Mouse (Mus musculus) heart, embryonic 11.5 days (tissue): ENCODE measurements at regions not wholly inside any gene's neighbourhood (a gene's known extent, or its start where the extent isn't known, plus 50 kb on each side); places are given as distances from the start of the nearest gene placed in this dataset.

Source experiments
- ATAC-seq: fragments of 200-750 bp; cut with Nextera tagmentation; replicated peaks from 2 replicates; pipeline ENCODE4 v1.8.0; 2017; ENCODE audit warnings: moderate library complexity; ENCODE audit not compliant: insufficient number of reproducible peaks, low FRiP score, low TSS enrichment
- H3K27ac ChIP-seq: fragments of 300-500 bp; sonication (generic); 2 replicates; pipeline ENCODE4 v1.5.1; 2014; ENCODE audit warnings: mild to moderate bottlenecking, low read depth, low read length
- H3K27me3 ChIP-seq: fragments of 300-500 bp; sonication (generic); 2 replicates; pipeline ENCODE4 v1.6.1; 2014; ENCODE audit warnings: mild to moderate bottlenecking, low read length, mixed read lengths; ENCODE audit not compliant: control insufficient read depth, insufficient read depth
- H3K36me3 ChIP-seq: fragments of 300-500 bp; sonication (generic); 2 replicates; pipeline ENCODE4 v1.6.1; 2014; ENCODE audit warnings: mild to moderate bottlenecking, low read length, moderate library complexity, mixed read lengths; ENCODE audit not compliant: control insufficient read depth, insufficient read depth
- H3K4me1 ChIP-seq: fragments of 300-500 bp; sonication (generic); 2 replicates; pipeline ENCODE4 v1.6.1; 2014; ENCODE audit warnings: low read length; ENCODE audit not compliant: control insufficient read depth, insufficient read depth
- H3K4me2 ChIP-seq: fragments of 300-500 bp; sonication (generic); 2 replicates; pipeline ENCODE4 v1.6.1; 2014; ENCODE audit warnings: mild to moderate bottlenecking, moderate library complexity
- H3K4me3 ChIP-seq: fragments of 300-500 bp; sonication (generic); 2 replicates; pipeline ENCODE4 v1.5.1; 2014; ENCODE audit warnings: low read depth, low read length
- H3K9ac ChIP-seq: fragments of 300-500 bp; sonication (generic); 2 replicates; pipeline ENCODE4 v1.6.1; 2014; ENCODE audit warnings: mild to moderate bottlenecking, low read depth, low read length, moderate library complexity
- H3K9me3 ChIP-seq: fragments of 300-500 bp; sonication (generic); replicated peaks from 2 replicates; pipeline ENCODE4 v1.6.1; 2016; ENCODE audit warnings: low read length; ENCODE audit not compliant: control insufficient read depth
- WGBS: fragments of 180-500 bp; shearing (Covaris S2); extraction: QIAGEN DNeasy Blood & Tissue Kit; methylation state at CpG from one replicate; pipeline ENCODE4 v1.1.7; 2014; ENCODE audit not compliant: insufficient replicate concordance; 5-methylcytosine and 5-hydroxymethylcytosine counted together

- Histone ChIP-seq H3K27me3 (peaks cover 8% of the 10 kb centered on the region), H3K9me3 (no peaks in the 10 kb centered on the region), H3K4me2 (no peak overlapping the region), H3K36me3 (no peaks in the 10 kb centered on the region), H3K4me3 (no peak overlapping the region), H3K4me1 (no peaks in the 10 kb centered on the region), H3K9ac (no peak overlapping the region), H3K27ac (no peak overlapping the region)
- ATAC-seq: no peak
- 78% methylated on average over 5 of the region's 5 CpGs for WGBS
Measured at GRCm38 (mm10) chr16:92969036-92969435, 143.1 kb upstream of the Runx1 start.

- Histone ChIP-seq H3K9ac (no peak overlapping the region), H3K27ac (no peak overlapping the region), H3K4me3 (no peak overlapping the region), H3K4me2 (no peak overlapping the region), H3K4me1 (peaks cover 3% of the 10 kb centered on the region), H3K27me3 (peaks cover 5% of the 10 kb centered on the region; the same call in 1 of the 2 replicates), H3K9me3 (no peaks in the 10 kb centered on the region), H3K36me3 (no peaks in the 10 kb centered on the region)
- 82% methylated on average over 10 of the region's 10 CpGs for whole genome bisulfite sequencing
- no peak for ATAC-seq
Measured at GRCm38 (mm10) chr16:92966069-92966866, 140.3 kb upstream of the Runx1 start.

GRCm38 (mm10) chr16:92965651-92966050, 139.7 kb upstream of the Runx1 start:
- Histone ChIP-seq H3K9me3 (no peaks in the 10 kb centered on the region), H3K4me2 (no peak overlapping the region), H3K4me1 (peaks cover 5% of the 10 kb centered on the region), H3K27ac (no peak overlapping the region), H3K9ac (no peak overlapping the region), H3K27me3 (peaks cover 5% of the 10 kb centered on the region; the same call in 1 of the 2 replicates), H3K4me3 (no peak overlapping the region), H3K36me3 (no peaks in the 10 kb centered on the region)
- WGBS: 83% methylated on average over 3 of the region's 3 CpGs
- no peak for ATAC-seq

GRCm38 (mm10) chr16:92963582-92963981, 137.6 kb upstream of the Runx1 start:
- Histone ChIP-seq H3K27me3 (peaks cover 9% of the 10 kb centered on the region; the same call in 1 of the 2 replicates), H3K27ac (no peak overlapping the region), H3K4me3 (no peak overlapping the region), H3K9ac (no peak overlapping the region), H3K4me1 (peaks cover 5% of the 10 kb centered on the region), H3K4me2 (no peak overlapping the region), H3K9me3 (no peaks in the 10 kb centered on the region), H3K36me3 (no peaks in the 10 kb centered on the region)
- ATAC-seq: no peak
- WGBS: 92% methylated on average over 4 of the region's 4 CpGs

- Histone ChIP-seq H3K4me1 (peaks cover 5% of the 10 kb centered on the region), H3K9me3 (no peaks in the 10 kb centered on the region), H3K9ac (no peak overlapping the region), H3K27ac (no peak overlapping the region), H3K27me3 (peaks cover 9% of the 10 kb centered on the region; the same call in 1 of the 2 replicates), H3K36me3 (no peaks in the 10 kb centered on the region), H3K4me2 (no peak overlapping the region), H3K4me3 (no peak overlapping the region)
- WGBS: 57% methylated on average over 3 of the region's 3 CpGs
- ATAC-seq: no peak
Measured at GRCm38 (mm10) chr16:92961361-92961760, 135.4 kb upstream of the Runx1 start.

- ATAC-seq: no peak
Measured at GRCm38 (mm10) chr16:92960740-92961139, 134.8 kb upstream of the Runx1 start.

GRCm38 (mm10) chr16:92958967-92959366, 133.0 kb upstream of the Runx1 start:
- peaks cover 8% of the 10 kb centered on the region for H3K27me3 ChIP-seq
- H3K9ac ChIP-seq: no peak overlapping the region
- H3K9me3 ChIP-seq: no peaks in the 10 kb centered on the region
- H3K36me3 ChIP-seq: no peaks in the 10 kb centered on the region
- H3K4me3 ChIP-seq: no peak overlapping the region
- peaks cover 5% of the 10 kb centered on the region for H3K4me1 ChIP-seq
- no peak overlapping the region for H3K4me2 ChIP-seq
- no peak for ATAC-seq
- no peak overlapping the region for H3K27ac ChIP-seq
- WGBS: 79% methylated on average over 8 of the region's 8 CpGs

More at GRCm38 (mm10) chr16:92960740-92961139, 134.8 kb upstream of the Runx1 start:
- 76% methylated on average over 7 of the region's 7 CpGs for whole genome bisulfite sequencing
- no peak overlapping the region for H3K4me2 ChIP-seq
- peaks cover 5% of the 10 kb centered on the region for H3K4me1 ChIP-seq
- no peaks in the 10 kb centered on the region for H3K9me3 ChIP-seq
- H3K9ac ChIP-seq: no peak overlapping the region
- peaks cover 8% of the 10 kb centered on the region; the same call in 1 of the 2 replicates for H3K27me3 ChIP-seq
- H3K4me3 ChIP-seq: no peak overlapping the region
- no peaks in the 10 kb centered on the region for H3K36me3 ChIP-seq
- no peak overlapping the region for H3K27ac ChIP-seq

GRCm38 (mm10) chr16:92958146-92958545, 132.2 kb upstream of the Runx1 start:
- WGBS: 79% methylated on average over 6 of the region's 6 CpGs
- no peak overlapping the region for H3K4me3 ChIP-seq
- H3K36me3 ChIP-seq: no peaks in the 10 kb centered on the region
- peaks cover 5% of the 10 kb centered on the region for H3K4me1 ChIP-seq
- no peaks in the 10 kb centered on the region for H3K9me3 ChIP-seq
- H3K27ac ChIP-seq: no peak overlapping the region
- no peak overlapping the region for H3K9ac ChIP-seq
- H3K4me2 ChIP-seq: no peak overlapping the region
- no peak for ATAC-seq
- H3K27me3 ChIP-seq: peaks cover 8% of the 10 kb centered on the region

GRCm38 (mm10) chr16:92955508-92955907, 129.6 kb upstream of the Runx1 start:
- Histone ChIP-seq H3K27me3 (peaks cover 8% of the 10 kb centered on the region), H3K4me2 (no peak overlapping the region), H3K4me1 (no peaks in the 10 kb centered on the region), H3K9me3 (no peaks in the 10 kb centered on the region), H3K27ac (no peak overlapping the region), H3K36me3 (no peaks in the 10 kb centered on the region), H3K4me3 (no peak overlapping the region), H3K9ac (no peak overlapping the region)
- no peak for ATAC-seq
- 44% methylated on average over 5 of the region's 5 CpGs for WGBS
